Mouse (Mus musculus): ENCODE measurements at regions not wholly inside any gene's neighbourhood (a gene's known extent, or its start where the extent isn't known, plus 50 kb on each side); places are given as distances from the start of the nearest gene placed in this dataset.
A peak's percentile ranks its signal among the peaks of the same experiment; 100 is the strongest.

- Histone ChIP-seq H3K9ac (ENCODE audit: control insufficient read depth, low read depth, low read length, poor library complexity, severe bottlenecking) (no peak overlapping the region), H3K4me3 (ENCODE audit: control insufficient read depth in 1 of 2, insufficient read depth in 1 of 2, low read depth in 2 of 2, low read length in 2 of 2) (no peak overlapping the region), H3K27ac (ENCODE audit: control insufficient read depth, low read depth, low read length) (no peak overlapping the region), H3K36me3 (ENCODE audit: control insufficient read depth in 1 of 2, insufficient read depth in 2 of 2, low read length in 2 of 2) (no peaks in the 10 kb centered on the region), H3K9me3 (replicated peaks; ENCODE audit: insufficient read depth, low read length) (no peaks in the 10 kb centered on the region), H3K4me1 (ENCODE audit: control insufficient read depth in 1 of 2, insufficient read depth in 2 of 2, low read length in 2 of 2) (no peaks in the 10 kb centered on the region), H3K79me2 (ENCODE audit: control insufficient read depth, insufficient read depth, low read length, poor library complexity) (no peaks in the 10 kb centered on the region), H3K27me3 (ENCODE audit: control insufficient read depth in 1 of 2, insufficient read depth in 2 of 2, low read length in 2 of 2) (no peaks in the 10 kb centered on the region; a peak in 1 of 4 replicates)
- peak; percentile 21; the same call in 1 of the 2 replicates for TF ChIP-seq SMC3 (IDR thresholded peaks at IDR 0.05; ENCODE audit: low read depth, low read length)
- no peak for TF ChIP-seq USF2 (IDR thresholded peaks at IDR 0.05; ENCODE audit: borderline replicate concordance in 1 of 2, insufficient read depth in 1 of 2, low read depth in 1 of 2, low read length in 2 of 2)
- DNase-seq (ENCODE audit: low read depth, low spot score): no peak
Measured at GRCm38 (mm10) chr3:142995981-142996743, 114.4 kb upstream of the Pkn2 start.

- Histone ChIP-seq H3K9me3 (replicated peaks; ENCODE audit: insufficient read depth, low read length) (no peaks in the 10 kb centered on the region), H3K27ac (ENCODE audit: control insufficient read depth, low read depth, low read length) (no peak overlapping the region), H3K4me1 (ENCODE audit: control insufficient read depth in 1 of 2, insufficient read depth in 2 of 2, low read length in 2 of 2) (no peaks in the 10 kb centered on the region), H3K27me3 (ENCODE audit: control insufficient read depth in 1 of 2, insufficient read depth in 2 of 2, low read length in 2 of 2) (no peaks in the 10 kb centered on the region; a peak in 1 of 4 replicates), H3K36me3 (ENCODE audit: control insufficient read depth in 1 of 2, insufficient read depth in 2 of 2, low read length in 2 of 2) (no peaks in the 10 kb centered on the region), H3K9ac (ENCODE audit: control insufficient read depth, low read depth, low read length, poor library complexity, severe bottlenecking) (no peak overlapping the region), H3K4me3 (ENCODE audit: control insufficient read depth in 1 of 2, insufficient read depth in 1 of 2, low read depth in 2 of 2, low read length in 2 of 2) (no peak overlapping the region), H3K79me2 (ENCODE audit: control insufficient read depth, insufficient read depth, low read length, poor library complexity) (no peaks in the 10 kb centered on the region)
- TF ChIP-seq ZC3H11A (IDR thresholded peaks at IDR 0.05; ENCODE audit: low read depth, low read length) (no peak), E2F4 (IDR thresholded peaks at IDR 0.05; ENCODE audit: borderline replicate concordance, low read depth, low read length) (no peak), POLR2A (IDR thresholded peaks at IDR 0.05; ENCODE audit: control insufficient read depth in 1 of 2, insufficient read depth in 1 of 2, low read depth in 1 of 2, low read length in 2 of 2, poor library complexity in 1 of 2) (no peak), GABPA (IDR thresholded peaks at IDR 0.05; ENCODE audit: low read depth, low read length) (no peak), SMC3 (IDR thresholded peaks at IDR 0.05; ENCODE audit: low read depth, low read length) (no peak), MAX (IDR thresholded peaks at IDR 0.05; ENCODE audit: low read length) (no peak), TBP (IDR thresholded peaks at IDR 0.05; ENCODE audit: low read depth, low read length) (no peak), MEF2A (IDR thresholded peaks at IDR 0.05; ENCODE audit: extremely low read depth, insufficient replicate concordance, low read depth, low read length, poor library complexity, severe bottlenecking) (no peak), GATA1 (IDR thresholded peaks at IDR 0.05; ENCODE audit: low read depth, low read length) (no peak), USF1 (IDR thresholded peaks at IDR 0.05; ENCODE audit: low read depth, low read length) (no peak), MYB (IDR thresholded peaks at IDR 0.05; ENCODE audit: low read depth, low read length) (no peak), ZKSCAN1 (IDR thresholded peaks at IDR 0.05; ENCODE audit: low read depth, low read length) (no peak), TAL1 (IDR thresholded peaks at IDR 0.05; ENCODE audit: low read length) (no peak), UBTF (IDR thresholded peaks at IDR 0.05; ENCODE audit: borderline replicate concordance, insufficient read depth, low read depth, low read length) (no peak), NRF1 (IDR thresholded peaks at IDR 0.05; ENCODE audit: insufficient read depth, low read depth, low read length, poor library complexity, severe bottlenecking) (no peak)
- no peak for DNase-seq (ENCODE audit: low read depth, low spot score)
Measured at GRCm38 (mm10) chr3:142984547-142984946, 102.7 kb upstream of the Pkn2 start.
